Mouse (Mus musculus) erythroblast, embryonic 14.5 days (primary cell): ENCODE data around the gene Cd93.

Source experiments
- GATA1 ChIP-seq: IDR thresholded peaks from 2 replicates; pipeline ENCODE4 v1.6.1; 2012; ENCODE audit warnings: low read length, inconsistent platforms, mixed read lengths
- TAL1 ChIP-seq: IDR thresholded peaks from 3 replicates; pipeline ENCODE4 v1.6.1; 2012; ENCODE audit warnings: low read length, inconsistent platforms, mixed read lengths

DNA sequence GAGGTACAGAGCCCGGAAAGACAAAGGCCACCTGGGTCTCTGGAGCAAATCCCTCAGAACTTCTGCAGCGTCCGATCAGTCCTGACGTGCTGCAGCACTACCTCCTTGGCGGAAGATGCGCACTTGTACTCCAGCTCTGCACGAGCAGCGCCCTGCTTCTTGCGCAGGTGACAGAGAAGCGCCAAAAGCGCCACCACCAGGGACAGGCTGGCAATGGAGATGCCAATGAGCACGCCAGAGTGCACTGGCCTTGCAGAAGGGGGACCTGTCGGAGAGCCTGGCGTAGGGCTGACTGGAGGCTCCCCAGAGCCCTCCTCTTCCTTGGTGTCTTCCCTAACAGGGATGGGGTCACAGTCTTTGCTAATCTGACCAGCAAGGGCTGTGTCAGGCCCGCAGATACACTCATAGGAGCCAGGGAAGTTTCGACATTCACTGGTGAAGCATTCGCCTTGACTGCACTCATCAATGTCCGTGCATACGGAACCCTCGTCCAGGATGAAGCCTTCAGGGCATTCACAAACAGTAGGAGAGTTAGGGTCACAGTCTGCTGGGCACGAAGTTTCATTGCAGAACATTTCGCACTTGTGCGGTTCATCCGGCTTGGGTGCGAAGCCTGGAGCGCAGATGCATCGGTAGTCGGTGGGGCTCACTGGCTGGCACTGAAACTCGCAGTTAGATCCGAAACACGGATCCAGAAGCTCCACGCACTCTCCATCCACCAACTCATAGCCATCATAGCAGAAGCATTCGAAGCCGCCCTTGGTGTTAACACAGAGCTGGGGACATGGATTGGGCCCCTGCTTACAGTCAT lies 37.0 kb downstream of the Cd93 start:
- TF ChIP-seq GATA1: no peak
- no peak for TF ChIP-seq TAL1
